Mouse (Mus musculus) neutrophil, adult 65 days (primary cell): Measurements from ENCODE around the gene Rab5b. TPM values are rescaled to one million over a fixed set of nuclear protein-coding genes. Genes with fewer than 3 reads are reported as not detected.

ENCODE experiments used
- total RNA-seq: library from RNA; stranded (reverse); gene quantifications from 2 replicates; pipeline ENCODE4 v1.2.4, GENCODE M21; 2023

Gene Rab5b
- total RNA-seq, result 95.8 and 96.9 TPM in 2 replicates

GRCm38 (mm10) chr10:128695992-128696807 lies at the start of gene Rab5b:
Gene Rab5b, minus strand, starts transcription at chr10:128696264.

GRCm38 (mm10) chr10:128744680-128745601 lies 48.9 kb upstream of the Rab5b start, which contains the start of gene Dgka:
Gene Dgka, minus strand, starts transcription at chr10:128744855.

GRCm38 (mm10) chr10:128704491-128705316 lies 8.6 kb upstream of the Rab5b start, which contains the start of gene Cdk2:
Gene Cdk2, minus strand, starts transcription at chr10:128705031.

GRCm38 (mm10) chr10:128703895-128704294 lies 7.8 kb upstream of the Rab5b start, which contains the start of gene Pmel:
Gene Pmel, plus strand, starts transcription at chr10:128704195.

GRCm38 (mm10) chr10:128673763-128674468 lies 22.1 kb downstream of the Rab5b start, which contains the start of gene Suox:
Gene Suox, minus strand, starts transcription at chr10:128674073.

GRCm38 (mm10) chr10:128645111-128646011 lies 50.7 kb downstream of the Rab5b start, which contains the start of gene Ikzf4:
Gene Ikzf4, minus strand, starts transcription at chr10:128645991.

Other genes with a start within 250 kb of the Rab5b start
- gene Smarcc2, start 237.0 kb downstream of the Rab5b start, total RNA-seq, result 79.4 TPM in 2 replicates
- 1,119 and 1,205 TPM in 2 replicates for gene Myl6, start 202.1 kb downstream of the Rab5b start, total RNA-seq
- 1.9 and 2.0 TPM in 2 replicates for gene Myl6b, start 197.6 kb downstream of the Rab5b start, total RNA-seq
- gene Esyt1, start 170.4 kb downstream of the Rab5b start, total RNA-seq, result 116 and 144 TPM in 2 replicates
- 21.4 and 25.9 TPM in 2 replicates for gene Zc3h10, start 148.5 kb downstream of the Rab5b start, total RNA-seq
- gene Rpl41, start 147.0 kb downstream of the Rab5b start, total RNA-seq, result 1,166 and 1,291 TPM in 2 replicates
- gene Pa2g4, start 130.3 kb downstream of the Rab5b start, total RNA-seq, result 28.5 and 31.0 TPM in 2 replicates
- 0.35 and 0.50 TPM in 2 replicates for gene Erbb3, start 106.6 kb downstream of the Rab5b start, total RNA-seq
- gene Rps26, start 69.5 kb downstream of the Rab5b start, total RNA-seq, result 150 and 359 TPM in 2 replicates
- gene Ikzf4, start 50.3 kb downstream of the Rab5b start, total RNA-seq, result 0.16 TPM in 1 of 2 replicates, not detected in the other
- 1.0 and 1.2 TPM in 2 replicates for gene Suox, start 22.2 kb downstream of the Rab5b start, total RNA-seq
- gene Pmel, start 7.9 kb upstream of the Rab5b start, total RNA-seq, result 2.3 and 2.6 TPM in 2 replicates
- gene Cdk2, start 8.8 kb upstream of the Rab5b start, total RNA-seq, result 71.8 and 90.9 TPM in 2 replicates
- gene Dgka, start 48.6 kb upstream of the Rab5b start, total RNA-seq, result 46.0 and 58.2 TPM in 2 replicates
- 23.9 and 25.2 TPM in 2 replicates for gene Pym1, start 51.6 kb upstream of the Rab5b start, total RNA-seq
- 4.7 and 6.9 TPM in 2 replicates for gene Mmp19, start 94.6 kb upstream of the Rab5b start, total RNA-seq
- gene Dnajc14, start 107.8 kb upstream of the Rab5b start, total RNA-seq, result 59.9 and 86.6 TPM in 2 replicates
- 5.1 and 5.8 TPM in 2 replicates for gene Tmem198b, start 108.1 kb upstream of the Rab5b start, total RNA-seq
- gene Sarnp, start 121.1 kb upstream of the Rab5b start, total RNA-seq, result 24.9 and 29.6 TPM in 2 replicates
- 20.0 and 24.0 TPM in 2 replicates for gene Ormdl2, start 125.4 kb upstream of the Rab5b start, total RNA-seq
- gene Gdf11, start 195.5 kb upstream of the Rab5b start, total RNA-seq, result 0.09 and 0.16 TPM in 2 replicates
- 149 and 180 TPM in 2 replicates for gene Cd63, start 204.7 kb upstream of the Rab5b start, total RNA-seq
- gene Rdh5, start 226.6 kb upstream of the Rab5b start, total RNA-seq, result 3.3 and 5.5 TPM in 2 replicates
- gene Bloc1s1, start 227.8 kb upstream of the Rab5b start, total RNA-seq, result 81.6 and 81.7 TPM in 2 replicates
- gene Itga7, start 237.6 kb upstream of the Rab5b start, total RNA-seq, result 0.13 TPM in 1 of 2 replicates, not detected in the other